Mouse (Mus musculus) lung, adult 2 months (tissue): ENCODE results near the gene Irak3.

Experiments
- CTCF ChIP-seq: fragments of 200-500 bp; IDR thresholded peaks from 2 replicates; pipeline ENCODE4 v1.5.1; 2011; ENCODE audit warnings: mild to moderate bottlenecking, low read length, control low read depth; ENCODE audit not compliant: insufficient read depth
- POLR2A ChIP-seq: fragments of 200-500 bp; IDR thresholded peaks from 2 replicates; pipeline ENCODE4 v1.6.1; 2011; ENCODE audit warnings: low read depth, mild to moderate bottlenecking, control low read depth, low read length, borderline replicate concordance; ENCODE audit errors: extremely low read depth

DNA sequence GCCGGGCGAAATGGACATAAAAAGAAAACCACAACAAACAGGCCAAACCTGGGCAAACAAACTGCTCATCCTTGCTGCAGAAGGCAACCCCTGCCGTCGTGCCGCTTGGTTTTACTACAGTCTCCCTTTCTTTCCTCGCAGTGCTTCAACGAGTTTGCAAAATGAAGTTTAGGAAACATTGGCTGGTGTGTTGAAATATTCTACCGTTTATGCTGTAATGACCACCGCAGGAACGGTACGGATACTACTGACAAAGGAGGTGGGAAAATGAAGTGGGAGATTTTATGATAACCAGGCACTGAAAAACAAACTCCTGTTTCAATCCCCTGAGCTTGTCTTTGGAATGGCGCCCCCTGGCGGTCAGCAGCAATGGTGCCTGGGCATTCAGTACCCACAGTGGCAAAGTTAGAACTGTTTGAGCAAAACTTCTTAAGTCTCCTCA is at the start of gene Irak3:
- TF ChIP-seq CTCF, result peak; percentile 96
- TF ChIP-seq POLR2A, result no peak
